Mouse (Mus musculus): Measurements from ENCODE around the gene Gkap1.

Gkap1 gene

GRCm38 (mm10) chr13:58263546-58263945 lies 12.0 kb downstream of the Gkap1 start:
- no peak for DNase-seq (ENCODE audit: low spot score in 2 of 2)

GRCm38 (mm10) chr13:58261674-58262073 lies 13.8 kb downstream of the Gkap1 start:
- DNase-seq (ENCODE audit: low spot score in 2 of 2) = no peak

GRCm38 (mm10) chr13:58253268-58253667 lies 22.2 kb downstream of the Gkap1 start:
- DNase-seq (ENCODE audit: low spot score in 2 of 2) = no peak

- DNase-seq (ENCODE audit: low spot score in 2 of 2) = no peak
Measured at GRCm38 (mm10) chr13:58248957-58249356, 26.5 kb downstream of the Gkap1 start.

GRCm38 (mm10) chr13:58236536-58236935 lies 39.0 kb downstream of the Gkap1 start:
- no peak for DNase-seq (ENCODE audit: low spot score in 2 of 2)

GRCm38 (mm10) chr13:58232611-58233010 lies 42.9 kb downstream of the Gkap1 start:
- DNase-seq (ENCODE audit: low spot score in 2 of 2) = no peak

- DNase-seq (ENCODE audit: low spot score in 2 of 2) = no peak
Measured at GRCm38 (mm10) chr13:58232070-58232469, 43.4 kb downstream of the Gkap1 start.

GRCm38 (mm10) chr13:58228624-58229023 lies 46.9 kb downstream of the Gkap1 start:
- DNase-seq (ENCODE audit: low spot score in 2 of 2) = no peak

- no peak for DNase-seq (ENCODE audit: low spot score in 2 of 2)
Measured at GRCm38 (mm10) chr13:58225694-58226093, 49.8 kb downstream of the Gkap1 start.

DNA sequence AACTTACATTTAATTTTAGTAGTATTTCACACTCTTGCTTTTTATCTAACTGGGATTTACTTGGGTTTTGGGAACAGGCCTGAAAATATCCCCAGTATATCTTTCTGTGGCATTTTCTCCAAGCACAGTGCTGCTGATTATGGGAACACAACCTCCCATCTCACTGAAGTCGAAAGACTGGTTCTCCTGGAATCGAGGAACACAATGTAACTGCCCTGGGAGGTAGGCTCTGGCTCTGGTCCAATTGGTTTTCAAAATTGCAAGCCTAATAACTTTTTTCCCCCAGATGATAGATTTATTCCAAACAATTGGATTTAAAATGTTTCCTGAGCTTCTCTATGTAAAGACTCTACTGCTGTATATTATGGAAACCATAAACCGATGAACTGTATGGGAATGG lies 55.3 kb downstream of the Gkap1 start:
- DNase-seq (ENCODE audit: low spot score in 2 of 2) = no peak

DNA sequence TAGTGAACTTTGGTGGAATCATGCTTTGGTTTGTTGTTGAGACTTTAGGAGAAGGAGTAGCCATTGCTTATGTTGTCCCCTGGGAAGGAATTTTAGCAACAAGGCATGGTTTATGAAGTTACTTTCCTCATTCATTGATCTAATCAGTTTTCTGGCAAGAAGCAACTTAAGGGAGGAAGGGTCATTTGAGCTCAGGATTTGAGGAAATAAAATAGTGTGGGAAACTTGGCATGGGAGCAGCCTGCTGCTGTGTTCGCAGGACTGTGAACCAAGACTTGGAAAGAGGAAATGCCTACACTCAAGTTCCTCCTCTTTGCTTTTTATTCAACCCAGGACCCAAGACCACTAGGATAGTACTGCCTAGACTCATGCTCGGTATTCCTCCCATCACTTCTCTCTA lies 58.0 kb downstream of the Gkap1 start:
- DNase-seq (ENCODE audit: low spot score in 2 of 2) = no peak

GRCm38 (mm10) chr13:58216395-58216794 lies 59.1 kb downstream of the Gkap1 start:
- DNase-seq (ENCODE audit: low spot score in 2 of 2) = no peak

GRCm38 (mm10) chr13:58215592-58216341 lies 59.7 kb downstream of the Gkap1 start, which contains the start of gene Ubqln1:
TSS of gene Ubqln1 (minus strand) at chr13:58215653.
- DNase-seq (ENCODE audit: low spot score in 2 of 2) = peak; percentile 85 to 87

DNA sequence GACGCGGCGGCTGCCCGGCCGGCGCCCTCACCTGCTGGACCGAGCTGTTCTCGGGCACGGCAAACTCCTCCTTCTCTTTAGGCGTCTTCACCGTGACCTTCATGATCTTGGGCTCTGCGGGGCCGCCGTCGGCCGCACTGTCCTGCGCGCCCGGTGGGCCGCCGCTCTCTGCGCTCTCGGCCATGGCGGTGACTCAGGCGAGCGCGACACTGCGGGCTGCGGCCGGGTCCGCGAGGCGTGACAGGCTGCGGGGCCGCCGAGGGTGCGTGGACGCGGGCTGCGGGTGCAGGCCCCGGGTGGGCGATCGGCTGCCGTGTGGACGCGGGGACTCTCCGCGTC lies 60.3 kb downstream of the Gkap1 start:
- no peak for DNase-seq (ENCODE audit: low spot score in 2 of 2)

DNA sequence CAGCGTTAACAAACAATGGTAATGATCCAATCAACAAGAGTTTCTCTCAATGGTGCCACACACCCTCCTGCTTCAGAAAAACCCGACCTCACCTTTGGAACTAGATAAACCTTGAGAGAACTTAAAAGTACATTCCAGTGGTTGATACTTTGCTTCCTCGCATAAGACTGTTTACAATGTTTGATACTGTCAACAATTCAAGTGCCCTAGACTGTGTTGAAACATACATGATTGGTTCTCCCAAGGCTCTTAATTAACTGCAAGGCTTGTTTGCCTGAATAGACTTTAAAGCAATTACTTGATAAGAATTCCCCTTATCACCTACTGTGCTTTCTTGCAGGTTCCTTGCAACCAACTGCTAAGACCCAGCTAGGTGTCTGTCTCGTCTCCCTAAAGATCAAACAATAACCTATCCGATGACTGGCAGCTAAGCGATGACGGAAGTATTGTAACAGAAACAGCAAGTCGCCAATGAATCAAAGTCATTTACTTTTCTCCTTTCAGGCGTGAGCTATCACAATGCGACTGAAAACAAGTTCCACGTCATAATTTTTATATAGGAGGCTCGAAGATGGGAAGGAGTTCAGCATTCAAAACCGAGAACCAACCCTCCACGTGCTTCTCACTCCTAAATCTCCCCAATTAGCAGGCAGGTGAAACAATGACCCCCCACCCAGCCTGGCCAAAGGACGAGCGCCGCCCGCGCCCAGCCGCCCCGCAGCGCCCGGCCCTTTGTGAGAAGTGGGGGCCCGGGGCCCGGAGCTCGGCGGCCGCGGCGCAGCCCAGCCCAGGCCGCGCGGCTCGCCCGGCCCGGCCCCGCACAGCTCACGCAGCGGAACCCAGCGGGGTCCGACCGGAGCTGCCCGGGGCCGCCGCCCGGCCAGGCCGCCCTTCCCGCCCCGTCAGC lies 60.9 kb downstream of the Gkap1 start:
- no peak for DNase-seq (ENCODE audit: low spot score in 2 of 2)

DNA sequence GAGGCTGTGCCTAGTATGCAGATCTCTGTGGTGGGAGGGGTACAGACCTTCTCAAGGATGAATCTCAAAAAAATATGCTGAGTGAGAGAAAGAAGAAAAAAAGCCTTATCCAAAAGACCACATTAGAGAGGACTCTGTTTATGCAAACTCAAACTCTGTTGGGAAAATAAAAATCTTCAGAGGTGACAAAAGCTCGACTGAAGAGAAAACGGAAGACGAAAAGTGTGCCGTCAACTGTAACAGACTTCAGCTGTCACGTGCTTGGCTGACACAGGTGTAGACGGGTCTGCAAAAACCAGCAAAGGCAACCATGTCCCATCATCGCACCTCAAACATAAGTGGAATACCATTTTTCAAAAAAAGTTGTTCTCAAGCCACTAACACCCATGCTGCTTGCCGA lies 61.7 kb downstream of the Gkap1 start:
- no peak for DNase-seq (ENCODE audit: low spot score in 2 of 2)

- no peak for DNase-seq (ENCODE audit: low spot score in 2 of 2)
Measured at GRCm38 (mm10) chr13:58212530-58212929, 63.0 kb downstream of the Gkap1 start.

GRCm38 (mm10) chr13:58210441-58210840 lies 65.1 kb downstream of the Gkap1 start:
- no peak for DNase-seq (ENCODE audit: low spot score in 2 of 2)

GRCm38 (mm10) chr13:58206084-58206483 lies 69.4 kb downstream of the Gkap1 start:
- DNase-seq (ENCODE audit: low spot score in 2 of 2) = no peak

GRCm38 (mm10) chr13:58204986-58205385 lies 70.5 kb downstream of the Gkap1 start:
- DNase-seq (ENCODE audit: low spot score in 2 of 2) = no peak

DNA sequence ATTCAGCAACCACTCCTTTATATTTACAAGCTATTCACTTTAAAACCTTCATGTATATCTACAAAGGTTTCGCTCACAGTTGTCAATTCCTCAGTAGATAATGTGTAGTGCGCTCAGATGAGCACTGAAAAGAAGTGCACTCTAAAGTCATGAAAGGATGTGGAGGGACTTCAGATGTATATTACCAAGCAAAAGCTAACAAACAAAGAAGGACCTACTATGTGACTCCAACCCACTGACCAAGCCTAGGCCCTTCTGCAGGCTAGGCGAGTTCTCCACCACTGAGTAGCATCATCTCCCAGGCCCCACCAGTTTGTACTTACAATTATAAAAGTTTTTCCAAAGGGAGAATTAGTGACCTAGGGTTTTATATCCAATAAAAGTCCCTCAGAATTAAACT lies 71.3 kb downstream of the Gkap1 start:
- DNase-seq (ENCODE audit: low spot score in 2 of 2) = no peak

GRCm38 (mm10) chr13:58202903-58203302 lies 72.6 kb downstream of the Gkap1 start:
- peak in 1 of 2 experiments; percentile 60 for DNase-seq (ENCODE audit: low spot score in 2 of 2)

- no peak for DNase-seq (ENCODE audit: low spot score in 2 of 2)
Measured at GRCm38 (mm10) chr13:58201908-58202307, 73.6 kb downstream of the Gkap1 start.
